Mouse (Mus musculus): ENCODE data around the gene Rptor. TPM values are rescaled to one million over a fixed set of nuclear protein-coding genes. Genes with fewer than 3 reads are reported as not detected.

Gene Rptor
- polyA plus RNA-seq, 1 experiment from 2014 or later = 18.6 TPM

DNA sequence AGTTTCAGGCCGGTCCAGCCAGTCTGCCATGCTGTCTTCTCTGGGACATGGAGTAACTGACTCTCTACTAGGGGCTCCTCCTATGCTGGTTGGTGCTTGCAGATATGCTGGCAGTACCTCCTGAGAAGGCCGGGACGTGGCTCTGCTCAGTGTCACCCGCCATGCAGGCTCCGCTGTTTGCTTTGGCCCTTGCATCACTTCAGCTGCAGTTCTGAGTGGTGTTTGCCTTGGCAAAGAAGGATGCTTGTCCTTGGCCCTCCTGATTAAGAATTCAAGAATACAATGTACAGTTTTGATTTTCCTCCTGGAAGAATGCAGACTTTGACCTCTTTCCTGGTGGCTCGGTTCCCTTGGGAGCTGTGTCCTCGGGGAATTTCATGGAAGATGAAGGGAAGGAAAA lies 342.6 kb downstream of the Rptor start:
- Histone ChIP-seq H3K4me1 (replicated peaks) (peaks cover 26% of the 10 kb centered on the region), H3K9me3 (no peaks in the 10 kb centered on the region), H3K27me3 (no peaks in the 10 kb centered on the region; the same call in 1 of the 2 replicates), H3K4me2 (no peak overlapping the region; the same call in 1 of the 2 replicates), H3K27ac (no peak overlapping the region), H3K9ac (replicated peaks) (no peak overlapping the region), H3K4me3 (replicated peaks) (no peak overlapping the region), H3K36me3 (no peaks in the 10 kb centered on the region)
- WGBS = 86% methylated on average over 7 of the region's 7 CpGs
- no peak for ATAC-seq (ENCODE audit: insufficient number of reproducible peaks, insufficient read depth, low FRiP score, low TSS enrichment, low read depth)

DNA sequence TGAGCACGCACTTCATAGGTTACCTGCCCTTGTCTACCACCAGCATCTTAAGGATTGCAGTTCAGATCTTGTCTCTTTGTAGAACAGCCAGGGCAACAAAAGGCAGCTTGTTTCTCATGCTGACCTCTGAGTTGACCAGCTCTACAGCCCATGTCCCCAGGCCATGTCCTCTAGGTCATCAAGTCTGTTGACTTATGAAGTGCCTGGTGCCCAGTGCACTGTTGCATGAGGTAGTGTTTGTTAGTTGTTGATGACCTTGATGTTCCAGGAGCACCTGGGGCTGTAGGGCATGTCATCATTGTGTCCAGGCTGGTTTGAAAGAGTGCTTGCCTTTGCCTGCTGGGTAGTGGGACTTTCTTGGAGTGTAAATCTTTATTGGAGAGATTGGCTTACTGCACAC lies 344.7 kb downstream of the Rptor start:
- WGBS = 92% methylated on average over 1 of the region's 1 CpGs
- H3K4me3 ChIP-seq (replicated peaks) = no peak overlapping the region
- H3K36me3 ChIP-seq = no peaks in the 10 kb centered on the region
- no peaks in the 10 kb centered on the region; the same call in 1 of the 2 replicates for H3K27me3 ChIP-seq
- no peak overlapping the region for H3K9ac ChIP-seq (replicated peaks)
- no peaks in the 10 kb centered on the region for H3K9me3 ChIP-seq
- ATAC-seq (ENCODE audit: insufficient number of reproducible peaks, insufficient read depth, low FRiP score, low TSS enrichment, low read depth) = no peak
- H3K27ac ChIP-seq = no peak overlapping the region
- peaks cover 18% of the 10 kb centered on the region for H3K4me1 ChIP-seq (replicated peaks)
- no peak overlapping the region for H3K4me2 ChIP-seq

DNA sequence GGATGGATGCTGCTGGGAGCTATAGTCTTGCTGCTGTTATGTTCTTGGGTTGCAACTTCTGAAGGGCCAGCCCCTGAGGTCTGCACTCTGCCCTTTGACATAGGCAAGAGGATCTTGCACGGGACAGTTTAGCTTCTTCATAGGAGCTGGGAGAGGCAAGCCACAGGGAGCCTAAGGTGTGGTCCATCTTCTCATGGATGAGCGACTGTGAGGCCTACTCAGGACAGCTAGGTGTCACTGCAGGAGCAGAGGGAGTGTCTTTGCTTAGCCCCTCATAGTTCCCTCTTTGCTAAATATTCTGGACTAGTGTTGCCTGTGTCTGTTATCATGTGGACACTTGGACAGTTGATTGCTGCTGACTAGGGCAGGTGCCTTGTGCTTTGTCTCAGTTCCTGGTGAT lies 345.2 kb downstream of the Rptor start:
- no peak for ATAC-seq (ENCODE audit: insufficient number of reproducible peaks, insufficient read depth, low FRiP score, low TSS enrichment, low read depth)
- Histone ChIP-seq H3K27ac (no peak overlapping the region), H3K4me3 (replicated peaks) (no peak overlapping the region), H3K4me2 (no peak overlapping the region), H3K9me3 (no peaks in the 10 kb centered on the region), H3K27me3 (no peaks in the 10 kb centered on the region; the same call in 1 of the 2 replicates), H3K9ac (replicated peaks) (no peak overlapping the region), H3K36me3 (no peaks in the 10 kb centered on the region), H3K4me1 (replicated peaks) (peaks cover 18% of the 10 kb centered on the region)
- WGBS = 53% methylated on average over 2 of the region's 2 CpGs

DNA sequence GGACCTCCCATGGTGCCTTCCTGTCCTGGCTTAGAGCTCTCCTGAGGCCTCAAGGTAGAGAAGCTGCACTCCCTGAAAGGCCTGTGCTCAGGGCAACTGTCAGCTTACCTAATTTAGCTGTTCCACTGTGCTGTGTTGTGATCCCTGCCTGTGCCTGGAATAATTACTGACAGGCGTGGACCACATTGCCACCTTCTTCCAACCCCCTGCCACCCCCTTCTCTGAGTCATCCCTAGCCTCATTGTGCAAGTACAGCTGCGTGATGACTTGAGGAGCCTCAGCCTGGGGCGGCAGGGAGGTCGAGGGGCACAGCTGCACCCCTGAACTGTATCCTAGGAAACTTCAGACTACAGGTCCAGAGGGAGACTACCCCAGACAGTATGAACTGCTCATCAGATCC lies 345.6 kb downstream of the Rptor start:
- Histone ChIP-seq H3K4me3 (replicated peaks) (no peak overlapping the region), H3K9ac (replicated peaks) (no peak overlapping the region), H3K27ac (no peak overlapping the region), H3K27me3 (no peaks in the 10 kb centered on the region; the same call in 1 of the 2 replicates), H3K36me3 (no peaks in the 10 kb centered on the region), H3K4me1 (replicated peaks) (peaks cover 16% of the 10 kb centered on the region), H3K9me3 (no peaks in the 10 kb centered on the region), H3K4me2 (no peak overlapping the region)
- 61% methylated on average over 4 of the region's 4 CpGs for WGBS
- no peak for ATAC-seq (ENCODE audit: insufficient number of reproducible peaks, insufficient read depth, low FRiP score, low TSS enrichment, low read depth)

DNA sequence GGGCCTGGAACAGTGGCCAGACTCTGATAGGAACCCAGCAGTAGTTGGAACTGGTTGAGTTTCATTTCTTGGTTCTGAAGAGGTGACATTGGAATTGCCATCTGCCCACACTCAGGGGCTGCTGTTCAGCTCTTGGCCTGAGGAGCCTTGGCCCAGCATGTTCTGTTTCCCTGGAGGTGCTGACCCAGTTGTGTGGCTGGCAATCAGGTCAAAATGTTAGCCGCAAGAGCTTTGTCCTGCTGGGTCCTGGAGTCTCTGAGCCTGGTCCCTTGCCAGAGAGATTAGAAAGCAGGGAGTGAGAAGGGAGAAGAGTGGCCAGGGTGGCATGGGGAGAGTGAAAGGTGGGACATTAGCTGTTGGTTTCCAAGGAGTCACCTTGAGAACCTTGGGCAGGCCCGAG lies 346.1 kb downstream of the Rptor start:
- Histone ChIP-seq H3K9me3 (no peaks in the 10 kb centered on the region), H3K36me3 (no peaks in the 10 kb centered on the region), H3K4me2 (no peak overlapping the region), H3K9ac (replicated peaks) (no peak overlapping the region), H3K27ac (no peak overlapping the region), H3K4me3 (replicated peaks) (no peak overlapping the region), H3K27me3 (no peaks in the 10 kb centered on the region; the same call in 1 of the 2 replicates), H3K4me1 (replicated peaks) (peaks cover 14% of the 10 kb centered on the region)
- no peak for ATAC-seq (ENCODE audit: insufficient number of reproducible peaks, insufficient read depth, low FRiP score, low TSS enrichment, low read depth)
- WGBS = 89% methylated on average over 2 of the region's 2 CpGs

Other genes with a start within 250 kb of the Rptor start
- 5.5 and 6.1 TPM in 2 replicates for gene Sgsh, start 247.4 kb upstream of the Rptor start, polyA plus RNA-seq (2016; fragmentation: Nextera tagmentation; extraction: Ambion mirVana)
- 12.2 and 12.4 TPM in 2 replicates for gene Slc26a11, start 247.3 kb upstream of the Rptor start, polyA plus RNA-seq (2016; fragmentation: Nextera tagmentation; extraction: Ambion mirVana)
- gene Rnf213, start 209.8 kb upstream of the Rptor start, polyA plus RNA-seq (2016; fragmentation: Nextera tagmentation; extraction: Ambion mirVana) = 2.6 and 3.4 TPM in 2 replicates
- 21.3 and 21.6 TPM in 2 replicates for gene Endov, start 111.6 kb upstream of the Rptor start, polyA plus RNA-seq (2016; fragmentation: Nextera tagmentation; extraction: Ambion mirVana)
- 1.0 and 1.4 TPM in 2 replicates for gene Nptx1, start 55.2 kb upstream of the Rptor start, polyA plus RNA-seq (2016; fragmentation: Nextera tagmentation; extraction: Ambion mirVana)